Mouse (Mus musculus) small intestine, adult 10 weeks (tissue): ENCODE data around the gene Cfap206. TPM values are rescaled to one million over a fixed set of nuclear protein-coding genes. Genes with fewer than 3 reads are reported as not detected.

ENCODE experiments used
- polyA plus RNA-seq: library from polyadenylated mRNA; stranded (reverse); fragments of 350-450 nt; fragmentation: Illumina TruSeq; extraction: RNeasy Lipid Tissue Mini Kit (QIAGEN cat#74804); gene quantifications from one replicate; pipeline ENCODE4 v1.2.3, GENCODE M21; 2014; ENCODE audit warnings: low replicate concordance

Cfap206 gene
- not detected for polyA plus RNA-seq

DNA sequence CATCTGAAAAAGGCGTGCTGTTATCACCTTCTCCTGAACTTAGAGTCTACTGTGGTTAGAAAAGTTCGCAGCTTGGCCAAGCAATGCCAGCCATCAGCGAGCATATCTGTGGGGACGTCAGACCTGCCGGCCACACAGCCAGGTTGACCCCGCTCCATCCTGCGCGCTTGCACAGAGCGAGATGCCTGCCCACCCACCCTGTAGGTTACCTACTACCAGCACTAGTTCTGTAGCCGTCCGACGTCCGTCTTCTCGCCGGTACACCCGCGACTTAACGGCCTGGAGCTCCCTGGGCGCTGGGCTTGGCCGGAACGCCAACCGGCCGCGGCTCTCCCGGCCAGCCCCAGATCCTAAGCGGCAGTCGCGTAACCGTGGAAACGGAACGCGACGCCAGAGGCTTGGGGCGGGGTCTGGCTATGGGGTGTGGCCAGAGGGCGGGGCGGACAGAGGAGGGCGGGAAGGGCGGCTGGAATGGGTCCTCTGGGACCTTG is at the start of gene Cfap206:
Gene Cfap206, minus strand, starts transcription at position 356 of the 491 bp plus-strand sequence.

DNA sequence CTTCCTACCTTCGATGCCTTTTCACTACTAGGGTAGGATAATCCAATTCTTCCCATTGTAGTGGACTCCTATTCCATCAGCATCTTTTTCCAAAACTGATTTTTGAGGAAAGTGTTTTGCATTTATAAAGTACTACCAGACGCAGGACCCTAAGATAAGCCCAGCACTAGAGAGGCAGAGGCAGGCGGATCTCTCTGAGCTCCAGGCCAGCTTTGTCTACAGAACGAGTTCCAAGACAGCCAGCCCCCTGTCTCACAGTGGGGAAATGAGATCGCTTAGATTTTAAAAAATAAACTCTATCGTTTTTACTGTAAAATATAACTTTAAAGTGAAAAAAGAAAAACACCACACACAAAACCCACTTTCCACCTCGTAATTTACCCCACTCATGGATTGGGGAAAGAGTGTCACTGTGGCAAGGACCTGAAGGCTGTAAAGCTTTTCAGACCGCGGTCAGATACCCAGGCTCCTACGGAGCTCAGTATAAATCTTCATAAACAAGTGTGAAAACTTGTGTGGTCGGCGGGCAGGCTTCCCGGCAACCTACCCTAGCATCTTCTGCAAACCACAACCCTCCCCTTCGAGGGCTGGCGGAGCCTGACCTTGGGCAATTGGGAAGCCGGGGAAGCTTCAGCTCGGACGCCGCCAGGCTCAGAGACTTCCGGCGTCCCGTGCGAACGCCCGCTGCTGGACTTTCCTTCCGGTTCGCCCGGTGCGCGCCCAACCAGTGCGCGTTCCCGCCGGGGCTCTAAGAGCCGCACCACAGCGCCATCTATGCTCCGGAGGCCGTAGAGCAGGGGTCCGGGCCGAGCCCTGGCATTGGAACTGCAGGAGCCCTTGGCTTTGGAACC is 47.9 kb upstream of the Cfap206 start, which contains the start of gene Smim8:
Gene Smim8, minus strand, starts transcription at position 747 of the 851 bp plus-strand sequence.

DNA sequence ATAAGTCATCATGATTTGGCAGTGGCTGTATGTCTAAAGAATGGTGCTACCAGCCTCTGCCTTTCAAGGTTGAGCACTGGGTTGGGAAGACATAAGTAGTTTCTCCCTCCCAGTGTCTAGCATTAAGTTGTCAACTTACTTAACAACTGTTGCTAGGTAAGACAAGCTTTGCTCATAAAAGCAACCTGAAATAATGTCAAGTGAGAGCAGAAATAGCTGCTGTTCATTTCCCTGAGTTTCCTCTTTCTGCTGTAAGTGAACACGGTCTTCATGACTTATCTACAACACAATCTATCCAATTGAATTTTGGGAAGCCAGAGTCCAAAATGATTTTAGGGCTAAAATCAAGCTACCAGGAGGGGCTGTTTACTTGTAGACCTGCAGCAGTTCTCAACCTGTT is 26.2 kb upstream of the Cfap206 start, which contains the start of gene Gm136:
Gene Gm136, minus strand, starts transcription at position 101 of the 400 bp plus-strand sequence.

DNA sequence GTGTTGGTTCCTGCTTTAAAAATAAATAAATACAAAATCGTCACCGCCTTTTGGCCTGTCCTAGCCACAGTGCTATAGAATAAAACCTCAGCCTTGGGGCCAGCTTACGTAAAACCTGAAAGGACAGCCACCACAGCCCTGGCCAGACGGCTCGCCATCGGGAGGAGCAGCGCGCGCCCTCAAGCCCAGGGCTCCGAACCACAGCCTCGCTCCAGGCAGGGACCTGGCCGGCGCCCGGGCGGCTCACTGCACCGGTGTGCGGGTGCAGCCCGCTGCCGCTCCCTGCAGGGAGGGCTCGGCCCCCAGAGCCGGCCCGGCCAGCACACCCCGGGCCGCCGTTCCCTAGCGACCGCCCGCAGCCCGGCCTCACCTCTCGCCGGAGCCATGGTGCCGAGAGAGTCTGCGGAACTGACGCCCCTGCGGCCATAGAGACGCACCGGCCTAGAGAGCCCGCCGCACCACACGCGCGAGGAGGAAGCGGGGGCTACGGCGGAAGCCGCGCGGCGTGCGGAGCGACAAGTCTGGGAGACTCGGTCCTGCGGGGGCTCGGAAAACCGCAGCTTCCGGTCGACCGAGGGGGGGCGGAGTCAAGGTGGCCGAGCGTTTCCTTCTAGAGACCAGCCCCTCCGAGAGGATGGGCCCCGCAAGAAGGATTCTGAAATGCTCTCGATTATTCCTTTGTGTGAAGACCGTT is 43.0 kb downstream of the Cfap206 start, which contains the start of gene Slc35a1:
Gene Slc35a1, minus strand, starts transcription at position 565 of the 694 bp plus-strand sequence.

Other genes starting within 250 kb of the Cfap206 start
- gene Akirin2, start 179.3 kb downstream of the Cfap206 start, polyA plus RNA-seq, result 153 TPM
- 73.4 TPM for gene Orc3, start 115.3 kb downstream of the Cfap206 start, polyA plus RNA-seq
- 92.4 TPM for gene Rars2, start 115.2 kb downstream of the Cfap206 start, polyA plus RNA-seq
- gene Slc35a1, start 42.8 kb downstream of the Cfap206 start, polyA plus RNA-seq, result 38.5 TPM
- gene Gm136, start 26.1 kb upstream of the Cfap206 start, polyA plus RNA-seq, result not detected
- 119 TPM for gene Smim8, start 48.2 kb upstream of the Cfap206 start, polyA plus RNA-seq
- 58.1 TPM for gene Zfp292, start 152.8 kb upstream of the Cfap206 start, polyA plus RNA-seq
- not detected for gene Cga, start 163.6 kb upstream of the Cfap206 start, polyA plus RNA-seq